Mouse (Mus musculus) ES-Bruce4 (cell line): ENCODE results near the gene Fbxo6. TPM values are rescaled to one million over a fixed set of nuclear protein-coding genes. Genes with fewer than 3 reads are reported as not detected.
A peak's percentile ranks its signal among the peaks of the same experiment; 100 is the strongest.
"Not testable (repeated sequence)": the region's sequence is repeated elsewhere in the genome, so short reads cannot be mapped to it uniquely, and the experiment has no call there.

ENCODE experiments used
- H3K27ac ChIP-seq: 2 replicates; pipeline ENCODE4 v1.5.1; 2012; ENCODE audit warnings: low read length, inconsistent platforms; ENCODE audit not compliant: insufficient read depth
- H3K27me3 ChIP-seq: 2 replicates; pipeline ENCODE4 v1.6.1; 2012; ENCODE audit warnings: mild to moderate bottlenecking, low read length, inconsistent platforms; ENCODE audit not compliant: control insufficient read depth, poor library complexity, insufficient read depth, severe bottlenecking
- H3K36me3 ChIP-seq: 2 replicates; pipeline ENCODE4 v1.6.1; 2012; ENCODE audit warnings: inconsistent platforms, mild to moderate bottlenecking, low read length, moderate library complexity; ENCODE audit not compliant: control insufficient read depth, poor library complexity, insufficient read depth, severe bottlenecking
- H3K4me1 ChIP-seq: one replicate; pipeline ENCODE4 v1.8.1; 2011; ENCODE audit warnings: low read length; ENCODE audit not compliant: control insufficient read depth, insufficient read depth
- H3K4me3 ChIP-seq: 2 replicates; pipeline ENCODE4 v1.5.1; 2011; ENCODE audit warnings: low read depth, mild to moderate bottlenecking, low read length
- H3K9ac ChIP-seq: 2 replicates; pipeline ENCODE4 v1.6.1; 2012; ENCODE audit warnings: low read depth, mild to moderate bottlenecking, inconsistent platforms; ENCODE audit not compliant: poor library complexity, severe bottlenecking
- H3K9me3 ChIP-seq: replicated peaks from 2 replicates; pipeline ENCODE4 v1.6.1; 2012; ENCODE audit warnings: mild to moderate bottlenecking, low read length, inconsistent platforms; ENCODE audit not compliant: control insufficient read depth, poor library complexity, insufficient read depth, severe bottlenecking
- CTCF ChIP-seq: IDR thresholded peaks from one replicate; pipeline ENCODE4 v1.8.1; 2011; ENCODE audit warnings: low read depth, low read length
- EP300 ChIP-seq: IDR thresholded peaks from 2 replicates; pipeline ENCODE4 v1.6.1; 2011; ENCODE audit warnings: low read depth, low read length; ENCODE audit not compliant: insufficient read depth
- POLR2A ChIP-seq: IDR thresholded peaks from one replicate; pipeline ENCODE4 v1.8.1; 2011; ENCODE audit warnings: low read length; ENCODE audit not compliant: insufficient read depth
- polyA plus RNA-seq: library from polyadenylated mRNA; stranded (reverse); fragments of >200 nt; gene quantifications from 2 replicates; pipeline ENCODE4 v1.2.4, GENCODE M21; 2011; ENCODE audit warnings: low read depth; ENCODE audit not compliant: missing spikeins, insufficient read depth, insufficient read length

Gene Fbxo6
- polyA plus RNA-seq, 1 experiment: 41.6 TPM

- H3K9me3 ChIP-seq: no peaks in the 10 kb centered on the region
- no peak overlapping the region for H3K4me3 ChIP-seq
- H3K27me3 ChIP-seq: no peaks in the 10 kb centered on the region
Measured at GRCm38 (mm10) chr4:148184564-148184963, 32.6 kb upstream of the Fbxo6 start.

GRCm38 (mm10) chr4:148182363-148182762 is 30.4 kb upstream of the Fbxo6 start:
- H3K4me3 ChIP-seq: 0 out of 2 replicates have a peak overlapping the region, but pooled peaks have one; percentile 9
- no peaks in the 10 kb centered on the region for H3K4me1 ChIP-seq
- TF ChIP-seq CTCF: no peak
- no peak for TF ChIP-seq EP300
- TF ChIP-seq POLR2A: no peak
- no peaks in the 10 kb centered on the region for H3K9me3 ChIP-seq
- no peaks in the 10 kb centered on the region for H3K27me3 ChIP-seq
- no peak overlapping the region for H3K9ac ChIP-seq
- no peaks in the 10 kb centered on the region for H3K36me3 ChIP-seq
- H3K27ac ChIP-seq: no peak overlapping the region

More at GRCm38 (mm10) chr4:148184564-148184963, 32.6 kb upstream of the Fbxo6 start:
- no peak for TF ChIP-seq EP300
- H3K27ac ChIP-seq: no peak overlapping the region
- H3K4me1 ChIP-seq: no peaks in the 10 kb centered on the region
- H3K9ac ChIP-seq: no peak overlapping the region
- H3K36me3 ChIP-seq: no peaks in the 10 kb centered on the region

- Histone ChIP-seq H3K9me3 (no peaks in the 10 kb centered on the region), H3K36me3 (no peaks in the 10 kb centered on the region), H3K27me3 (no peaks in the 10 kb centered on the region), H3K27ac (no peak overlapping the region), H3K4me3 (no peak overlapping the region), H3K4me1 (no peaks in the 10 kb centered on the region), H3K9ac (no peak overlapping the region)
- TF ChIP-seq POLR2A: no peak
Measured at GRCm38 (mm10) chr4:148181483-148181882, 29.5 kb upstream of the Fbxo6 start.

GRCm38 (mm10) chr4:148177716-148178115 is 25.8 kb upstream of the Fbxo6 start:
- no peaks in the 10 kb centered on the region for H3K27me3 ChIP-seq

GRCm38 (mm10) chr4:148176603-148177002 is 24.7 kb upstream of the Fbxo6 start:
- not testable (repeated sequence) for H3K9ac ChIP-seq

More at GRCm38 (mm10) chr4:148177716-148178115, 25.8 kb upstream of the Fbxo6 start:
- Histone ChIP-seq H3K27ac (no peak overlapping the region), H3K4me3 (no peak overlapping the region), H3K9me3 (no peaks in the 10 kb centered on the region), H3K9ac (no peak overlapping the region), H3K4me1 (no peaks in the 10 kb centered on the region), H3K36me3 (no peaks in the 10 kb centered on the region)
- TF ChIP-seq POLR2A: no peak
- TF ChIP-seq CTCF: no peak
- TF ChIP-seq EP300: no peak

GRCm38 (mm10) chr4:148174495-148174862 is 22.5 kb upstream of the Fbxo6 start:
- Histone ChIP-seq H3K36me3 (no peaks in the 10 kb centered on the region), H3K9me3 (no peaks in the 10 kb centered on the region), H3K4me1 (no peaks in the 10 kb centered on the region), H3K9ac (no peak overlapping the region), H3K27me3 (no peaks in the 10 kb centered on the region), H3K4me3 (no peak overlapping the region), H3K27ac (no peak overlapping the region)
- no peak for TF ChIP-seq POLR2A
- TF ChIP-seq CTCF: no peak
- no peak for TF ChIP-seq EP300

More at GRCm38 (mm10) chr4:148176603-148177002, 24.7 kb upstream of the Fbxo6 start:
- H3K36me3 ChIP-seq, H3K4me3 ChIP-seq, H3K9me3 ChIP-seq, H3K27me3 ChIP-seq, H3K4me1 ChIP-seq, H3K27ac ChIP-seq: not testable (repeated sequence)
